Mouse (Mus musculus) left cerebral cortex, postnatal 36 days (tissue): Measurements from ENCODE around the gene Gm45618. TPM values are rescaled to one million over a fixed set of nuclear protein-coding genes. Genes with fewer than 3 reads are reported as not detected.

Experiments used
- DNase-seq, 2 experiments: peaks; one replicate each; pipeline ENCODE4 v3.0.0; 2021 to 2022; ENCODE audit warnings: low spot score in 2 of 2, mixed read lengths in 1 of 2
- intact Hi-C: fragments of 180-260 bp; cut with DNase I; formaldehyde crosslinking; loops from one replicate; pipeline ENCODE4 v1.15.1; 2025
- total RNA-seq, 2 experiments: library from RNA; stranded (reverse); gene quantifications; 2 replicates each; pipeline ENCODE4 v1.2.3; 2021

The Gm45618 gene
- total RNA-seq, 2 experiments from 2014 or later, result not detected

DNA sequence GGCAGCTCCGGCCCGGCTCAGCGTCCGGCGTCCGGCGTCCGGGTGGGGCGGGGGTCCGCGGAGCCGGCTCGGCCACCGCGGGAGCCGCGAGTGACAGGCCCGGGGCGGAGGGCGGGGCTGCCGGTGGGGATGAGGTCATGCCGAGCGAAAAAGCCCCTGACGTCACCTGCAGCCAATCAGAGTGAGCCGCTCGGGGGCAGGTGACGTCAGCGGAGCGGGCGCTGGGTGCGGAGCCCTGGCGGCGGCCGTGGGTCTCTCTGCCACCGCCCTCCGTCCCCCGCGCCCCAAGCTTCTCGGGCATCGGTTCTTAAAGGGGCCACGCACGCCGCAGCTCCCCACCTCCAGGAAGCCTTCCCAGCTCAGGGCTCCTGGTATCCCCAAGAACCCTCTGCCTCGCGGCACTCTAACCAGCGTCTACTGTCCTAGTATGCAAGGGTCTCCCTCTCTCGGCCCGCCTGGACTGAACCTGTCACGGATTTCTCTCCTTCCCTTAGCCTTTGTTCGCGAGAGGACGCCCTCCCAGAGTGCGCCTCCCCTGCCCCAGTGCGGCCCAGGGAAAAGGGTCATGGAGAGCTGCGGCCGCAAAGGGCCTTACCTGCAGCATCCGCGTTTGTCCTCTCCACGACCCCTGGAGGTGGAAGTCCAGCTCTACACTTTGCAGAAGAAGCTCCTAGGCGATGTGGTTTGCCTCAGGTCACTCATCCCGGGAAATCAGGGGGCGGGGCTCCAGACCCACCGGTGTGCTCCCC is 25.2 kb downstream of the Gm45618 start, which contains the start of gene Dusp8:
TSS of gene Dusp8 (minus strand) at position 661 of the 749 bp plus-strand sequence.
- intact Hi-C loops, result loop anchor here (5.0 kb wide), 2 partner anchors 33 to 78 kb away; partner anchors contain the start of gene Mob2
- peak; percentile 95 to 98 for DNase-seq

DNA sequence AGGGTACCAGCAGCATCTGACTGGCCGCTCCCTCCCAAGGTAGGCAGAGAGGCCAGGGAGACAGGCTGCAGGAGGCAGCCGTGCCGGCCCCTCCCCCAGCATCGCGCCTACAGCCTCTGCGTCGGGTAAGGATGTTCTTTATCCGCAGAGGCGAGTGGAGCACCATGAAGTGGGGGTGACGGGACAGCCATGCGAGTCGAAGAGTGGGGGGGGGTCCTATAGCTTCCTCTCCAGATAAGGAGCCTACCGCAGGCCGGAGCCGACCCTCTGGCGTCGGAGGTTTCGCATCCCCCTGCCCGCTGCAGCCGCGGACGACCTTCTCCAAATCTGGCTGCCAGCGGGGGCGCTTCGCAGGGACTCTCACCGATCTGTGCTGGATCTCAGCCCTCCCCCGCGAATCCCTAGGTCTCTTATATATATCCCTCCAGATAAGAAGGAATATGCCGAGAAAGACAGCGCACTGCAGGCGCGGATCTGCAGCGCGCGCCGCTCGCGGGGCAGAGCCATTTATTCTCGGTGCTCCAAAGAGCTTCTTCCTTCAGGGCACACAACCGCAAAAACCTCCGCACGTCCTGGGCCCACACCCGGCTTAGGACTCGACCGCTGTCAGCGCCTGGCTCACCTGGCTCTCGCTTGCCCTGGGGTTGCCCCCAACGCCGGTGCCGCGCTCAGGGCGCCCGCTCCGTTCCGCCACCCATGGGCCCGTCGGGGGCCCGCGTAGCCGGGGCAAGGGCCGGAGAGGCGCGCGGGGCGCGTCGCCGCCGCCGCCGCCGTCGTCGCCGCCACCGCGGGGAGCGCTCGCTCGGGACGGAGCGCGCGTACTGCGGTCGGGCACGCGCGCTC is 26.0 kb downstream of the Gm45618 start:
- peak; percentile 73 to 84 for DNase-seq
- intact Hi-C loops, result loop anchor here (5.0 kb wide), 2 partner anchors 32 to 77 kb away; partner anchors contain the start of gene Mob2

DNA sequence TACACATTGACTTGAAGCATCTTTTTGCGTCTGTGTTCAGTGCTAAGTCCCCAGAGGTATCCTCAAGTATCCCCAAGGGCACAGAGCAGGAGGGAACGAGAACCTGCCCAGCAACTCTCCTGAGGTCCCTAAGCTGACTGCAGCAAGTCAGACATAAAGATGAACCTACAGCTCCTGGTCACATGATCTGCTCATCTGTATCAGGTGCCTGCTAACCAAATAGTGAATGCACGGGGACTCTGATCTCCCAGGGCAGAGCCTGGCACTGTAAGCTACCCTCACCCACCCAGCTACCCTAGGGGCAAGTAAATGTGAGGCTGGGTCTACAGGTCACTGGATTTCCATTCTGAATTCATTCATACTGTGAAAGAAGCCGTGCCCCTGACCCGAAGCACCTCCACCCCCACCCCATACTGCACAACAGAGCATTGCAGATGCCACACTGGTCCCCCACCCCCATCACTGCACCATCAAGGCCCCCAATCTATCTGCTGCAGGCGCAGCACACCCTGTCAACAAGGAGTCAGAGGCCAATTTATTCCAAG is 26.8 kb downstream of the Gm45618 start:
- intact Hi-C loops, result no loop called here
- DNase-seq, result peak in 1 of 2 experiments; percentile 13

DNA sequence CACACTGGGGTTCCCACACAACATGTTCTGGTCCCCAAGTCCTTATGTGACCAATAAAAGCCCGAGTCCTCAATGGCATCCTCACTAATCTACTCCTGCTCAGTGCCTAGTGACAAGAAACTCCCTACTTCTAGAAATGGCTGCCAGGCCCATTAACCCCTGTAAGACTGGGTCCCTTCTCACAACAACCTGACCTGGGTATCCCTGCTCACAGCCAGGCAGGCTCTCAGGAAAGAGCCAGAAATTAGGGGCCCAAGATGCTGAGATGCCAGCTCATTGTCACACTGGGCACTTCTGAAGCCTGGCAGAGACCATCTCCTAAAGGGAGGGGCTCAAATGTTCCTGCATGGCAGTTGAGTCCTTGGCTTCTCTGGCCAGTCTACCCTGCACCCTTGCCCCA is 27.5 kb downstream of the Gm45618 start:
- DNase-seq, result no peak
- intact Hi-C loops, result no loop called here

DNA sequence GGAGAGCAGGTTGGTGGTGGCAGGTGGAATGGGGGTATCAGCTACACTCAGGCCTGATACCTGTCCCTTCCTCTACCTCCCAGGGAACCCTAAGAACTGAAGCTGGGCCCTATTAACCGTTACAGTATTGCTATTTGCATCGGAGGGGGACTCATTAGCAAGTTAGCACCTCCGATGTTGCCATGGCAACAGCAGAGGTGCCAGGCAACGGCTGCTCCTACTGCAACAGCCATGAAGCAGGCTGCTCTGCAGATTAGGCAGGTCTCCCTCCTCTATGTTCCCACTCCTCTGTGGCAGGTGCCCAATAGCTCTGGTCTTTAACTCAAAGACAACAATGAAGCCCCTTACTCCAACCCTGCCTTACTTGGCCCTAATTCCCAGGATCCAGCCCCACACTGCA is 28.7 kb downstream of the Gm45618 start:
- DNase-seq, result no peak
- intact Hi-C loops, result no loop called here

DNA sequence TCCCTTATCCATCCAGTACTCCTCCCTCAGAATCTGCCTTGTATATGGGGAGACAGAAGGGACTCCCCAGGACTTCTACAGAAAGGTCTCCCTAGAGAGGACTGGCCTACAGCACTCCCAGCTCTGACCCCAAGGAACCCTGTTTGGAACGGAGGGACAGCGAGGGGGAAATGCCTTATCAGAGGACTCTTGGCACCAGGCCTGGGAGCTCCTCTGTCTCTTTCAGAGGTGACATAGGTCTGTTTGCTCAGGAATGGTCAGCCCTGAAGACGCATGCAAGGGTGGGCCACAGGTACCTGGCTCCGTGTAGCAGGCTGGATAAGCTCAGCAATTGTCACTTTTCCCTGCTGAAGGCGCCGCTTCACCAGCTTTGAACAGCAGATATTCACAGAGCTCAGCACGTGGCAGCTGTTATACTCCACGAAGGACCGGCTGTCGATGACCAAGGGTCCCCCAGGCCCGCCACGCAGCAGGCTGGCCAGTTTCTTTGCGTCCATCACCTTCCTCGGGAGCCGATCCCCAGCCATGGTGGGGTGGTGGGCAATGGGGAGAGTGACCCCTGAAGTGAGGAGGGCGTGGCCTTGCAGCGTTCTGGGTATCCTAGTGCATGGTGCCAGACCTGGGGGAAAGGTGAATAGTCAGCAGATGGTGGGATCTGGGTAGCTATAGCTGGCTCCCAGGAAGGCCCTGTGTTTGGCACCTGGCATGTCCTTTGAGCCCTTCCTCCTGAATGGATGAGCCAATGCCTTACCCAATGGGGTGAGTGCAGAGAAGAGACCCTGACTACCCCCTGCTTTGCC is 30.7 kb downstream of the Gm45618 start:
- intact Hi-C loops, result no loop called here
- no peak for DNase-seq

DNA sequence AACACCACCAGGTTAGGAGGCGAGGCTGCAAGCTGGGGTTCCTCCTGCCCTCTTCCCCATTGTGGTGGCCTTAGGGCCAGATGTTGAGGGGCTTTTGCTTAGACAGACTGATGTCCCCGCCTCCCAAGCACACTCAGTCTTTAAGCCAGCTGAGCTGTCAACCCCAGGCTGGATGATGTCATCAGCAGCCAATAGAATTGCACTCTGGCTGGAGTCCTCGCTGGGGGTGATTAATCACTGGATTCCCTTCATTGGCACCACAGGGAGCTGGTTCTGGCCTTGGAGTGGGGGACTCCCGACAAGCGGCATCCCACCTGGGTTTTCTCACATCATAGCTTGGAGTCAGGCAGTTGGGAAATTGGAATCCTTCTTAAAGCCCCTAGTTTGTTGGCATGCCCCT is 31.6 kb downstream of the Gm45618 start:
- intact Hi-C loops, result no loop called here
- peak in 1 of 2 experiments; percentile 47 for DNase-seq

DNA sequence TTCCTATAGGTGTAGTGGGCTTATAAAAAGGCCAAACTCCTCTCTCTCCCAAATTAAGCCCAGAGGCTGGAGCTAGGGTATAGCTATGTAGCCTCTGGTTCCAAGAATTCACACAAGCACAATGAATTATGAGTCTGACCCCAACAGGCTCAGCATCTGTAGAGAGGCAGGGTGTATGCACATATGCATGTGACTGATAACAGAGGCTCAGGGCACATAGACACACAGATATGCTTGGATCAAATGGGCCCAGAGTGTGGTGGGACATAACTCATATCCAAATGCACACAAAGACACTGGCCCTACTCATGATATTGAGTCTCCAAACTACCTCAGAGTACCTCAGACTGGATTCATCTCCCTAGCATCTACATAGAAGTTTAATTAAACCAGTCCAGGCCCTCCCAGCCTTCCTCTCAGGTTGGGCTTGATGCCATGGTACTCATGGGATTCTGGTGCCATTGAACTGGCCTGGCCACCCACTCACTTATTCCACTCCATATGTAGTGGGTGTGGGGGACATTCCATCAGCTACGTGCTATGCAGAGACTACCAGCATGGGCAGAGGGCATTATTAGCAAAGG is 33.4 kb downstream of the Gm45618 start:
- intact Hi-C loops, result no loop called here
- no peak for DNase-seq

DNA sequence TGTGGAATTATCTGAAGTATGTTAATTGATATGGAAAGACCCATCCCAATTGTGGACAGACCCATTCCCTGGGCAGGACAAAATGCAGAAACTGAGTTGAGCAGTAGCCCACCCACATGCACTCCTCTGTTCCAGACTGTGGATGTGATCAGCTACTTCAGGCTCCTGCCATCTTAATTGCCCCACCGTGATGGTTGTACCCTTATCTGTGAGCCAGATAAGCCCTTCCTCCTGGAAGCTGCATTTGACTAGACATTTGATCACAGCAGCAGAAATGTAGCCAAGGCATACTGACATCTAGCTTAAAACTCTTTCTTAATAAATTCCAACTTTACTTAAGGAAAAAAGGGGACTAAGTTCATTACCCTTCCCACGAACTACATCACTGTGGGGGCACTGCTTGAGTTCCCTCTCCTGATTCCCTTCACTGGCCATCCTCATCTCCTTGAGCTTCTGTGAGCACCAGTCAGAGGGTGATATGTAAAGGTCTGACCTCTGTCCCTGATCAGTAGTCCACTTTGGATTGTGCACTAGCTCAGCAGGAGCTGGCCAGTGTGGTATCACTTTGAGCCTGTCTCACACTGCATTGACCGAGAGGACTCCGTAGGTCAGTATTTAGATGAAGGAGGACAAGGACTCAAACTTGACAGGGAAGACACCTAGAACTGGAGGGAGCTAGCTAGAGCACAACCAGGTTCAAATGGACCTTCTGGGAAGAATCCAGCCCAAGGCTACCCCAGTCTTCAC is 34.2 kb downstream of the Gm45618 start:
- intact Hi-C loops, result no loop called here
- no peak for DNase-seq

DNA sequence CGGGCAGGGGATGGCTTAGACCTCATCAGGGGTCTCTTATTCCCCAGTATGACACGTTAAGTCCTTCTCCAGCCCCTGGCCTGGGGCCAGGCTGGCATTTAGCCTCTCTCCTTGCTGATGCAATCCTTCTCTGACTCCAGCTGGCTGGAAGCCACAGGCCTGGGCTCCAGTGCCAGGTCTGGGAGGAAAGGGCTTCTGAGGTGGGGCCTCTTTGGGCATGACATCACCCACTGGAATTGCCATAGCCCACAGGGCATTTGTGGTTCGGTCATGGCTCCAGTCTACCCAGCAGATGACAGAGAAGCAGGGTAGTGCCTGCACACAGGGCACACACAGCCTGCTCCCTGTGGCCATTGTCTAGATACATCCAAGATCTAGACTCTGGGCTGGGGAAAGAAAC is 35.7 kb downstream of the Gm45618 start:
- intact Hi-C loops, result no loop called here
- DNase-seq, result peak in 1 of 2 experiments; percentile 50

DNA sequence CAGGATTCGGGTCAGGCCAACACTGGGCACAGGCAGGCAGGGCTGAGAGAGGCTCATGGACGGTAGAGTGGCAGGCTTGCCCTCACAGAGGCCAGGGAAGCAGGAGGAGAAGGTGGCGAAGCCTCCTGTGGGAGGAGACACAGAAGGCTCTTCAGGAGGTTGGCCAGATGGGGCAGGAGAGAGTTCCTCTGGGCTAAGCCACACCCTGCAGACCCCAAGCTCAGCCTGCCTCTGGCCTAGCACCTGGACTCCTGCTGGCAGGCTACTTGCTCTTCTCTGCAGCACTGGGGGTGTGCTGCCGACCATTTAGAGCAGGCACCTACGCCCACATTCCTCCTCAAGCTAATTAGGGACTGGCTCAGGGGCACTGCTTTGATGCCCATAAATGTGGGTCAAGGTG is 36.1 kb downstream of the Gm45618 start:
- intact Hi-C loops, result no loop called here
- no peak for DNase-seq

DNA sequence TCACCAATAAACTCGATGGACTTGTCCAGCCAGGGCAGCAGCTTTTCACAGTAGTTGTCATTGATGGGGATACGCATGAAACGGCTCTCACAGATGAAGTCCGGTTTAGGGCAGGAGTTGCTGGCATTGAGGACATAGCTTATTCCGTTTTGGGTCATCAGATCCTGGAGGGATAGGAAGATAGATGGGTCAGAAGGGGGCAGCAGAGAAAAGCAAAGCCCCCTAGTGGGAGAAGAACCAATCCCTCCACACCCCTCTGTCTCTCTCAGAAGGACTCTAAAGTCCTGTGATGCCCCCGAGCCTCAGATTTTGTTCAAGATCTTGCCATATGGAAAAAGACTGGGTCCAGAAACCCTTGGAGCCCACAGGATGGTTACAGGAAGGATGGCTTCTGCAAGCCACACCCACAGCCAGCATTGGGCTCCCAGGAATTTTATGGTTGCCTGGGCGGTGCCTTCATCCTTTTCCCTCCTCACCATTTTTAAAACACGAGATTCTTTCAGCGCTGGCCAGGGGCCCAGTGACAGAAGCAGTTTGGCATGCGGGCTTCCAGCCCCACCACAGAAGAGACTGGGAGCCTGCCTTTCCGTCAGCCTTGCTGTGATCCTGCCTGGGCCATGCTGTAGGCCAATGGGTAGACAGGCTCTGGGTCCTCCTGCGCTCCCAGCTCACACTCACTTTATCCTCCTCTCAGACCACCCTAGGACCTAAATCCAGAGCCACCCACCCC is 36.8 kb downstream of the Gm45618 start:
- intact Hi-C loops, result no loop called here
- peak in 1 of 2 experiments; percentile 41 for DNase-seq

DNA sequence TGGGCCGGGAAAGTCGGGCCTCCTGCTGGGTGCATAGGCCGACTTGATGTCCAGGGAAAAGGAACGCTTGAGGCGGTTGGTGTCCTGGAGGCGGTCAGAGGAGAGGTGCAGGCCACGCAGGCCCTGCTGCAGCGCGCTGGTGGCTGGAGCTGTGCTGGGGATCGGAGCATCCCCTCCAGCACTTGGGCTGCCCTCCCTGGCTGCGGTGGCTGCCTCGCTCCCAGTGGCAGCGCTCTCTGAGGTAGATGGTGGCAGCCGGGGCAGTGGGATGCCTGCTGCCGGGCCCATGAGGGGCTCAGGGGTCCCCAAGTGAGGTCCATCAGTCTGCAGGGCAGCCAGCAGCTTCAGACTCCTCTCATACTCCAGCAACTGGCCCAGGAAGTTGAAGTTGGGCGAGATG is 37.9 kb downstream of the Gm45618 start:
- intact Hi-C loops, result no loop called here
- no peak for DNase-seq

DNA sequence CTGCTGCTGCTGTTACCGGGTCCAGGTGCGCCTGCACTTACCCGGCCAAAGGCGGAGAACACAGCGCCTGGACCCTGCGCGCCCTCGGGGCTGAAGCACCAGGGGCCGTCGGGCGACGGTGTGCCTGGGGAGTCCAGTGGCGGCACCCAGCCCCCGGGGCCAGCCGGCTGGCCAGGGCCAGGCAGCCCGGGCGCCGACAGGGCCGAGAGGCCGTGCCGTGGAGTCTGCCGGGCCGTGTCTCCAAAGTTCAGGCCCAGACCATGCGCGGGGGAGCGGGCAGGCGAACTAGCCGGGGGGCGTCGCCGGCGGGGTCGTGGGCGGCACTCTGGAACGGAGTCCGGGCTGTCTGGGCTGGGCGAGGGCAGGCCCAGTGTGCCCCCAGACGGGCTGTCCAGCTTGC is 38.4 kb downstream of the Gm45618 start:
- intact Hi-C loops, result no loop called here
- no peak for DNase-seq

DNA sequence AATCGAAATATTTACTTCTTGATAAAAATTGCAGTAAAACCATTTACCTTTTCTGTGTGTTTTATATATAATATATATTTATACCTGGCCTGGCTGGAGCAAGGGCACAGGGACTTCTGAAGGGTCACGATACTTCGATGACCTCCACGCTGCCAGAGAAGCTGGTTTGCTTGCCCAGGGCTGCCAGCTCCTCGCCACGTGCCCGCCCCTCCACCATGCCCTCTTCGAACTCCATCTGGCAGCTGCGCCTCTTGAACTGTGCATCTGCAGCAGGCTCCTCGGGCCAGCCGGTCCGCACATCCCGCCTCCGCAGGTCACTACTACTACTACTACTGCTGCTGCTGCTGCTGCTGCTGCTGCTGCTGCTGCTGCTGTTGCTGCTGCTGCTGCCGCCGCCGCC is 38.8 kb downstream of the Gm45618 start:
- DNase-seq, result no peak
- intact Hi-C loops, result no loop called here

DNA sequence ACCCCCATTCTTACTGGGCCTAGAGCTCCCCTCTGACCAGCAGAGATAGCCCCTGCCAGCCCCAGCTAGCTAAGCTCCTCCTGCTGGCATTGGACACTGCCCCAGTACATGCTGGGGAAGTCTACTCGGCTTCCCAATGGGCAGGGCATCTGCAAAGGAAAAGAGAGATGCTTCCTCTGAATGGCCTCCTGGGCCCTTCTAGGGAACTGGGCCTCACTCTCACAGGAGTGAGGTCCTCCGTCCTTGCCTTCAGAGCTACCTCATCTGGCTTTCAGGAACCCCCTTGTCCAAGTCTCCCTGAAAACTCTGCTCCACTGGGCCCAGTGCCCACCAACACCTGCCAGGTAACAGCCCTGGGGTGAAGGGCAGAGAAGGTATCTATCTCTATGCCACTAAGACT is 39.7 kb downstream of the Gm45618 start:
- DNase-seq, result no peak
- intact Hi-C loops, result no loop called here

DNA sequence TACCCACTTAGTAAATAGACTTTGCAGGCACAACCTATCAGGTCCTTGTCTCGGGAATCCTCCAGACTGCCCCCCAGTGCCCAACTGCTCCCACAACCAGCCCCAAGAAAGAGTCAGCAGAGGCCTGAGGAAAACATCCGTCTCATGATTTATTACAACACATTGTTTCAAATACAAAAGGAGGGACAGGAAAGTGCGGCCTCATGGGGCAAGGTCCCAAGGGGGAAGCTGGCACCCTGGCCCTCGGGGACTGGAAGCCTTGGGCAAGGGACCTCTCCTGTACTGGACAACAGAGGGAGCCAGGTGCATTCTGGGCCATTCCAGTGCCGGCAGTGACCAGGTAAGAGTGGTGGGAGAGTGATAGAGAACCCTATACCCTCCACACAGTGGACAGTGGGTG is 41.2 kb downstream of the Gm45618 start:
- no peak for DNase-seq
- intact Hi-C loops, result no loop called here

DNA sequence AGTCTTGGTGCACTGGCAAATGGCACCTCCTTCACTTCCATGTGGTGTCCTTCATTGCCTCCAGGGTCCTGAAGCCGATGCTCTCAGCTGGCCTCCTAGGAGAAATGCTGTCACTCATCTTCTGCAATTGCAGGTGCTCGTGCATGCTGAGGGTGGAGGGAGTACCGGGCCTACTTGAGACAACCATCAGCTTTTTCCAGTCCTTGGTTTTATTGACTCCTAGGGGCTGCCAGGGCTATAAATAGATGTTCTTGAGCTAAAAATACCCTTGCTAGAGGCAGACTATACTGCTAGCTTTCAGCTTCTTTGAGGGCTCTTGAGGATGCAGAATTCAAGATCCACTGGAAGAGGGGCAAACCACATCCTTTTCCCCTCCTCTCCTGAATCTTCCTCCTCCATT is 43.4 kb downstream of the Gm45618 start:
- intact Hi-C loops, result no loop called here
- DNase-seq, result no peak
